Comparison of ENCODE assay signal across 7 mouse cellular contexts in the genomic region with DNA sequence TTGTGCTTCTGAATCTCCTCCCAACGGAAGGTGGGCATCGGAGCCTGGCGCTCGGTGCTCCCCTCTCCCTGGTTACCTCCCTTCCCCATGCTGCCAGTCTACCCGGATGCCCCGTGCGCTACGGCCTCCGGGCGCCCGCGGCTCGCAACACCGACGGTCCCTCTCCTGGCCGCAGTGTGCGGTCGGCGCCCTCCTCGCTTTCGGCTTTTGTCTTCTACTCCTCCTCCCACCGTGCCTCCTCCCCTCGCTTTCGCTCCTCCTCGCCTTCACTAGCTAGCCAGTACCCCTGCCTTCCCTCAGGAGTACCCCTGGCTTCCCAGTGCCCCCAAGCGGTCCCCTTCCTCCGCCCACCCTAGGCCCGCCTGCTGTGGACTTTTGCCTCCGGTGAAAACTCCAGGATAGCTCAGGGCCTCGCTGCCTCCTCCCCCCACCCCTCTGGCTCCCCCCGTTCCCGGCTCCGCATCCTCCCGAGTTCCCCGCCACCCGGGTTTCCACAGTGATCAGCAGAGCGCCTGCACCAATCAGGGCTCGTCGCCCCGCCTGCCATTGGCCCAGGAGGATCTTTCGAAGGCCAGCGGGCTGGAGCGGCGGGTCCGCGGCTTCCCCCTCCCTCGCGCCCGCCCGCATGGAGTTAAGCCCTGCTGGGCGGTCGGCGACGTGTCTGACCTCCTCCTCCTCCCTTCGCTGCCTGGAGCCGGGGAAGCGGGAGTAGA. TPM values are rescaled to one million over a fixed set of nuclear protein-coding genes. Genes with fewer than 3 reads are reported as not detected.
DNase-seq lines count a peak whose midpoint lies in the region; ATAC-seq lines count a peak whose summit lies in the region.

Gene Fads2, minus strand, starts transcription at position 406 of the 713 bp plus-strand sequence.

- peak within 1 kb of the TSS; percentile 82 for H3K9ac ChIP-seq in embryonic facial prominence, embryonic 12.5 days
- H3K9ac ChIP-seq in limb, embryonic 12.5 days (replicated peaks), result peak within 1 kb of the TSS; percentile 84
- H3K9ac ChIP-seq in midbrain, embryonic 14.5 days (replicated peaks; ENCODE audit: low read length), result peak within 1 kb of the TSS; percentile 78

- ATAC-seq in embryonic facial prominence, embryonic 12.5 days (ENCODE audit: insufficient number of reproducible peaks, insufficient read depth, low FRiP score, low TSS enrichment), result peak; percentile 96
- peak; percentile 95 for ATAC-seq in limb, embryonic 12.5 days (ENCODE audit: insufficient number of reproducible peaks, insufficient read depth, low FRiP score, low TSS enrichment, low read depth)
- peak; percentile 95 for ATAC-seq in midbrain, embryonic 14.5 days (ENCODE audit: low FRiP score, low TSS enrichment)

- peaks cover 18% of the 10 kb centered on the region for H3K4me1 ChIP-seq in embryonic facial prominence, embryonic 12.5 days
- peaks cover 34% of the 10 kb centered on the region for H3K4me1 ChIP-seq in limb, embryonic 12.5 days (replicated peaks)
- peaks cover 46% of the 10 kb centered on the region for H3K4me1 ChIP-seq in midbrain, embryonic 14.5 days (ENCODE audit: control insufficient read depth, insufficient read depth, low read length)

- H3K4me2 ChIP-seq in embryonic facial prominence, embryonic 12.5 days (replicated peaks), result peak within 1 kb of the TSS; percentile 64
- H3K4me2 ChIP-seq in limb, embryonic 12.5 days, result peak within 1 kb of the TSS; percentile 80
- peak within 1 kb of the TSS; percentile 86 for H3K4me2 ChIP-seq in midbrain, embryonic 14.5 days (ENCODE audit: low read length)

- under 1% methylated on average over 55 of the region's 57 CpGs for WGBS in embryonic facial prominence, embryonic 12.5 days
- under 1% methylated on average over 56 of the region's 57 CpGs for WGBS in limb, embryonic 12.5 days
- under 1% methylated on average over 55 of the region's 57 CpGs for WGBS in midbrain, embryonic 14.5 days

- no peaks in the 10 kb centered on the region for H3K9me3 ChIP-seq in embryonic facial prominence, embryonic 12.5 days
- H3K9me3 ChIP-seq in limb, embryonic 12.5 days, result no peaks in the 10 kb centered on the region
- H3K9me3 ChIP-seq in midbrain, embryonic 14.5 days (ENCODE audit: control insufficient read depth, low read length), result no peaks in the 10 kb centered on the region

- peak; percentile 96 to 98 for DNase-seq in adrenal gland, postnatal 36 days
- DNase-seq in heart, adult 18-20 months, result peak; percentile 84 to 91
- peak; percentile 87 to 90 for DNase-seq in kidney, adult 8-10 months
- peak; percentile 97 for DNase-seq in midbrain, embryonic 14.5 days
- peak; percentile 43 to 55 for DNase-seq in spleen, postnatal 14 days (ENCODE audit: low spot score in 2 of 2)

- H3K4me3 ChIP-seq in embryonic facial prominence, embryonic 12.5 days, result peak within 1 kb of the TSS; percentile 78
- peak within 1 kb of the TSS; percentile 75 for H3K4me3 ChIP-seq in limb, embryonic 12.5 days (replicated peaks)
- peak within 1 kb of the TSS; percentile 89 for H3K4me3 ChIP-seq in midbrain, embryonic 14.5 days (replicated peaks; ENCODE audit: low read depth, low read length)

- 0 out of 2 replicates have a peak, but pooled peaks cover 3% of the 10 kb centered on the region for H3K36me3 ChIP-seq in embryonic facial prominence, embryonic 12.5 days
- H3K36me3 ChIP-seq in limb, embryonic 12.5 days, result peaks cover 21% of the 10 kb centered on the region
- no peaks in the 10 kb centered on the region for H3K36me3 ChIP-seq in midbrain, embryonic 14.5 days (ENCODE audit: control insufficient read depth, insufficient read depth, low read length)

- H3K27me3 ChIP-seq in embryonic facial prominence, embryonic 12.5 days, result no peaks in the 10 kb centered on the region
- no peaks in the 10 kb centered on the region for H3K27me3 ChIP-seq in limb, embryonic 12.5 days
- no peaks in the 10 kb centered on the region for H3K27me3 ChIP-seq in midbrain, embryonic 14.5 days (ENCODE audit: control insufficient read depth, insufficient read depth, low read length)

- peak within 1 kb of the TSS; percentile 93 for H3K27ac ChIP-seq in embryonic facial prominence, embryonic 12.5 days
- H3K27ac ChIP-seq in limb, embryonic 12.5 days, result peak within 1 kb of the TSS; percentile 95
- H3K27ac ChIP-seq in midbrain, embryonic 14.5 days (replicated peaks; ENCODE audit: low read depth, low read length), result peak within 1 kb of the TSS; percentile 96

RNA-seq across cellular contexts. Expression of gene Fads2, which starts in this region (rescaled TPM):
- total RNA-seq in adrenal gland, postnatal 36 days (2021), result 1,000 to 10,000 TPM; 1,648 to 1,771 TPM
- polyA plus RNA-seq in embryonic facial prominence, embryonic 12.5 days (2016; fragmentation: Nextera tagmentation; extraction: Ambion mirVana), result 123 and 125 TPM in 2 replicates
- total RNA-seq in heart, adult 18-20 months (2021), result 1 to 10 TPM; 5.2 to 5.5 TPM
- polyA plus RNA-seq in limb, embryonic 12.5 days (2016; fragmentation: Nextera tagmentation; extraction: Ambion mirVana), result 117 and 124 TPM in 2 replicates
- 67.3 and 114 TPM in 2 replicates for polyA plus RNA-seq in midbrain, embryonic 14.5 days (2014; fragmentation: Nextera tagmentation; extraction: Ambion mirVana)

Comparison
In these comparisons a context has a peak if more than half of its experiments do, and no peak if none do; other contexts are left out.
1. Peak in every context shown above with its lines: DNase-seq, ATAC-seq, H3K4me3 ChIP-seq and H3K27ac ChIP-seq.
2. RNA of gene Fads2 (total RNA-seq): 1,648 to 1,771 TPM in adrenal gland, postnatal 36 days; 5.2 to 5.5 TPM in heart, adult 18-20 months; every median in the first group is over 100 times any median in the second.